Mouse (Mus musculus): ENCODE measurements at regions not wholly inside any gene's neighbourhood (a gene's known extent, or its start where the extent isn't known, plus 50 kb on each side); places are given as distances from the start of the nearest gene placed in this dataset.

- H3K27ac ChIP-seq (ENCODE audit: insufficient read depth, low read length), result no peak overlapping the region
- TF ChIP-seq POLR2A (IDR thresholded peaks at IDR 0.05; ENCODE audit: extremely low read depth, insufficient read depth, low read length) (no peak), CTCF (IDR thresholded peaks at IDR 0.05; ENCODE audit: extremely low read depth, insufficient read depth, low read length) (no peak)
- H3K4me1 ChIP-seq (ENCODE audit: control insufficient read depth, insufficient read depth, low read length), result no peaks in the 10 kb centered on the region
- peak overlapping the region; percentile 34 for H3K4me3 ChIP-seq (ENCODE audit: insufficient read depth, low read length)
Measured at GRCm38 (mm10) chr4:37034200-37034599, 82.7 kb upstream of the Lingo2 start.

All from cortical plate, adult 2 months (tissue).